Mouse (Mus musculus): Measurements from ENCODE around the gene Sfrp5. TPM values are rescaled to one million over a fixed set of nuclear protein-coding genes. Genes with fewer than 3 reads are reported as not detected.

Sfrp5 gene
- total and polyA plus RNA-seq, 3 experiments, result 4.7 to 11.6 (median 5.9) TPM

DNA sequence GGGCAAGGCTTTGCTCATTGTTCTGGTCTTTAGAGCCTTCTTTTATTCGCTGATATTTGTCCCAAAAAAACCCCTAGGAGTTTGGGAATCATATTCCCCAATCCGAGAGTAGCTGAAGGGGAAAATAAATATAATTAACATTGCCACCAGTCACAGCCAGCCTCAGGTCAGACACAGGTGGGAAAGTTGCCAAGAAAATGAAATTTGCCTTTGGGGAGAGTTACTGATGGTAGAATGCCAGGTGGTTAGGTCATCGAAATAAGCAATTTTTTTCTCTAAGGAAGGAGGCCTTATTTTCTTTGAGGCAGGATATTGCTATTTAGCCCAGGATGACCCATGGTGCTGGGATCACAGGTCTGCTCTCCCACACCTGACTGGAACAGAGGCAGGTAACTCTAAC is 35.3 kb downstream of the Sfrp5 start:
- no peaks in the 10 kb centered on the region for H3K4me1 ChIP-seq (ENCODE audit: control insufficient read depth, insufficient read depth, low read length)
- no peak for DNase-seq
- no peak overlapping the region for H3K27ac ChIP-seq
- 36% methylated on average over 3 of the region's 3 CpGs for WGBS
- H3K9ac ChIP-seq (ENCODE audit: low read depth, low read length), result no peak overlapping the region
- no peak overlapping the region for H3K4me3 ChIP-seq
- H3K36me3 ChIP-seq (ENCODE audit: control insufficient read depth, insufficient read depth, low read length), result no peaks in the 10 kb centered on the region
- no peaks in the 10 kb centered on the region for H3K27me3 ChIP-seq (ENCODE audit: control insufficient read depth, insufficient read depth, low read length)
- intact Hi-C loops (cut with DNase I), result loop anchor here (1.0 to 5.0 kb wide), 4 partner anchors 22 to 184 kb away; partner anchors contain the start of genes Ankrd2, Mms19 and Ubtd1
- TF ChIP-seq POLR2A (IDR thresholded peaks at IDR 0.05; ENCODE audit: insufficient read depth, low read depth, low read length) (no peak), EP300 (IDR thresholded peaks at IDR 0.05; ENCODE audit: insufficient read depth, low read depth, low read length) (no peak), CTCF (IDR thresholded peaks at IDR 0.05) (no peak)
- 0 out of 2 replicates have a peak, but pooled peaks cover 1% of the 10 kb centered on the region for H3K79me2 ChIP-seq (replicated peaks; ENCODE audit: control insufficient read depth, insufficient read depth, low read length)

DNA sequence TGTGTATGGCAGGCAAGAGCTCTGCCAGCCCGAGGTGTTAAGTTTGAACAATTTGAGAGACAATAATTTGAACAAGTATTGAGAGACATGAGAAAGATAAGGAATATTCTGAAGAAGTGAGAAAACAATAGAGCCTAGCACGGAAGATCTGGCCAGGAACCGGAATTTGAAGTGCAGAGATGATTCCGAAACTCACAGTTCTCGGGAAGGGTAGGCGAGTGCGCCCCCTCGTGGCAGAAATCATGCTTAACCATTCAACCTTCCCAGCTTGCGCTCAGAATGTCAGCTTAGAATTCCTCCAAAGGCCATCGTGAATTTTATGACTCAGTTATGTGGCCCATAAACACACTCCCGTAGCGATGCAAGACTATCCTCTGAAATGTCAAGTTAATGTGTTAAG is 35.9 kb downstream of the Sfrp5 start:
- H3K9ac ChIP-seq (ENCODE audit: low read depth, low read length), result no peak overlapping the region
- H3K27me3 ChIP-seq (ENCODE audit: control insufficient read depth, insufficient read depth, low read length), result no peaks in the 10 kb centered on the region
- H3K27ac ChIP-seq, result peak overlapping the region; percentile 3; the same call in 1 of the 2 replicates
- 0 out of 2 replicates have a peak, but pooled peaks cover 1% of the 10 kb centered on the region for H3K79me2 ChIP-seq (replicated peaks; ENCODE audit: control insufficient read depth, insufficient read depth, low read length)
- DNase-seq, result peak; percentile 83 to 90
- peak; percentile 97 for TF ChIP-seq CTCF (IDR thresholded peaks at IDR 0.05)
- peak; percentile 69; the same call in 1 of the 2 replicates for TF ChIP-seq EP300 (IDR thresholded peaks at IDR 0.05; ENCODE audit: insufficient read depth, low read depth, low read length)
- TF ChIP-seq POLR2A (IDR thresholded peaks at IDR 0.05; ENCODE audit: insufficient read depth, low read depth, low read length), result no peak
- intact Hi-C loops (cut with DNase I), result loop anchor here (1.0 to 5.0 kb wide), 4 partner anchors 22 to 184 kb away; partner anchors contain the start of genes Ankrd2, Mms19 and Ubtd1
- 2% methylated on average over 12 of the region's 12 CpGs for WGBS
- no peaks in the 10 kb centered on the region for H3K36me3 ChIP-seq (ENCODE audit: control insufficient read depth, insufficient read depth, low read length)
- H3K4me3 ChIP-seq, result peak overlapping the region; percentile 24
- no peaks in the 10 kb centered on the region for H3K4me1 ChIP-seq (ENCODE audit: control insufficient read depth, insufficient read depth, low read length)

DNA sequence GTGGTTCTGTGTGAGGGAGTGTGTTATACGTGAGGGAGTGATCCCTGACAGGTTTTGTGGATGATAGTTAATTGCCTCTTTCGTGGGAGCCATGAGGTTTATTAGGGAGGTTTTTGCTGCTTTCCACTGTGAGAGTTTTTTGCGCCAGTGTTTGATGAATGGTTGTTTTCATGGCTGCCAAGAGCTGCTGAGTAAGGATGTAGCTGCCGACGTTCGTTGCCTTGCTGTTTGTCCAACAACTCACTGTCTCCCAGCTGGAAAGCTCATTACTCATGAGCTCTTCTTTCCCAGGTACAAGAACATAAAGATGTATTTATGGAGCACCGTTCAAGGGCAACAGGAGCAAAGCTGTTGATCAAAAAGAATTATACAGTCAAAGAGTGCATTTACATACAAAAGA is 37.9 kb downstream of the Sfrp5 start:
- Histone ChIP-seq H3K9ac (ENCODE audit: low read depth, low read length) (no peak overlapping the region), H3K4me3 (no peak overlapping the region), H3K27me3 (ENCODE audit: control insufficient read depth, insufficient read depth, low read length) (no peaks in the 10 kb centered on the region), H3K36me3 (ENCODE audit: control insufficient read depth, insufficient read depth, low read length) (no peaks in the 10 kb centered on the region), H3K27ac (no peak overlapping the region), H3K79me2 (replicated peaks; ENCODE audit: control insufficient read depth, insufficient read depth, low read length) (no peaks in the 10 kb centered on the region), H3K4me1 (ENCODE audit: control insufficient read depth, insufficient read depth, low read length) (no peaks in the 10 kb centered on the region)
- no peak for TF ChIP-seq CTCF (IDR thresholded peaks at IDR 0.05)
- no peak for TF ChIP-seq POLR2A (IDR thresholded peaks at IDR 0.05; ENCODE audit: insufficient read depth, low read depth, low read length)
- TF ChIP-seq EP300 (IDR thresholded peaks at IDR 0.05; ENCODE audit: insufficient read depth, low read depth, low read length), result no peak
- DNase-seq, result no peak
- WGBS, result 52% methylated on average over 7 of the region's 7 CpGs
- intact Hi-C loops (cut with DNase I), result no loop called here

DNA sequence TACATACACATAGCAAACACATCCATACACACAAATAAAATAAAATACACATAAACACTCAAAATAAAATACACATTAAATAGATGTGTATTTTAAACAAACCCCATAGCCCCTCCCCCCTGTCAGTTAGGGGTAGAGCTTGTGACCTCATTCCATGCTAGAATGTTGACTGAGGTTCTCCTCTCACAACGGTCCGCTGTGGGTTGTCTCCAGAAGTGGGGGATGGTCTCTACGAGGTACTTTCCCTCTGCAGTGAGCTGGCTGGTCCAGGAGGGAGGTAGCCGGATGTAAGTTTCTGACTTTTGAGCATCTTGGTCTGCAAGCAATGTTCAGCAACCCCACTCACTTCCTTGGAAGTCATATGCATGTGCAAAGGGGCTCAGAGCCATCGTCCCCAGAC is 38.3 kb downstream of the Sfrp5 start, which contains the start of gene Zfyve27:
Gene Zfyve27 (plus strand): TSS at position 188 of the 400 bp plus-strand sequence.
- no peaks in the 10 kb centered on the region for H3K79me2 ChIP-seq (replicated peaks; ENCODE audit: control insufficient read depth, insufficient read depth, low read length)
- 55% methylated on average over 5 of the region's 5 CpGs for WGBS
- no peak for TF ChIP-seq EP300 (IDR thresholded peaks at IDR 0.05; ENCODE audit: insufficient read depth, low read depth, low read length)
- H3K9ac ChIP-seq (ENCODE audit: low read depth, low read length), result no peak within 1 kb of the TSS
- intact Hi-C loops (cut with DNase I), result no loop called here
- H3K4me1 ChIP-seq (ENCODE audit: control insufficient read depth, insufficient read depth, low read length), result no peaks in the 10 kb centered on the region
- H3K36me3 ChIP-seq (ENCODE audit: control insufficient read depth, insufficient read depth, low read length), result no peaks in the 10 kb centered on the region
- H3K27me3 ChIP-seq (ENCODE audit: control insufficient read depth, insufficient read depth, low read length), result no peaks in the 10 kb centered on the region
- H3K27ac ChIP-seq, result no peak within 1 kb of the TSS
- H3K4me3 ChIP-seq, result no peak within 1 kb of the TSS
- DNase-seq, result no peak

DNA sequence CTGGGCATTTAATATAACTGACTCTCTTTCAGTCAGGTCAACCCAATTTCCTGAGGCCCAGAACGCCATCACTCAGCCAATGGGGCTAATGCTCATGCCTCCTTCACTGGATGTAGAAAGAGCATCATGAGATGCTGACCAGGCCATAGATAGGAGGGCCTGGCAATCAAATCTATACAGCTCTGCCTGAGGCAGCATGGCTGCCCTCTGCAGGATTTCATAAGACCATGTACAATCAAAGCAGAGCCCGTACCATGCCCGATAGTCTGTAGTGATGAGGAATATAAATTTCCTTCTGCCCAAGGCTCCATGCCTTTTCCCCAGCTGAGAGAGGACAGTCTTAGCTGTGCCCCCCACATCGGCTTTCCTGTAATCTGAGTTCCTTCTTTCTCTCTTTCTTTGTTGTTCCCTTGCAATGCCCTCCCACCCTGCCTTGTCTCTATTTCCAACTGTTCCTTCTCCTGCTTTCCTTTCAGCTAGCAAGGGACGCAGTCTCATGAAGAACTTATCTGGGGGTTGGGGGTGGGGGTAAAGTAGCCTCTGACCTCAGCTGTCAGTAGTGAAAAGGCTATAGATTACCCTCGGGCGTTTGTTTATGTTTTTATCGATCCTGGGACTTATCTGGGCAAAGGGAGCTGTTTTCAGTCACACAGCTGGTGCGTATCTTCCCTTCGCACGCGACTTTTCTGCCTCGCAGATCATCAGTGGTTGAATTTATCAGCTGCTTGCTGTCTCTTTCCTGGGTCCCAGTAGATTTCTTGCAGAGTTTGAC is 43.6 kb downstream of the Sfrp5 start:
- Histone ChIP-seq H3K9ac (ENCODE audit: low read depth, low read length) (no peak overlapping the region), H3K27ac (no peak overlapping the region), H3K36me3 (ENCODE audit: control insufficient read depth, insufficient read depth, low read length) (no peaks in the 10 kb centered on the region), H3K4me1 (ENCODE audit: control insufficient read depth, insufficient read depth, low read length) (no peaks in the 10 kb centered on the region; the same call in 1 of the 2 replicates), H3K27me3 (ENCODE audit: control insufficient read depth, insufficient read depth, low read length) (no peaks in the 10 kb centered on the region), H3K4me3 (no peak overlapping the region), H3K79me2 (replicated peaks; ENCODE audit: control insufficient read depth, insufficient read depth, low read length) (no peaks in the 10 kb centered on the region)
- DNase-seq, result no peak
- no peak for TF ChIP-seq POLR2A (IDR thresholded peaks at IDR 0.05; ENCODE audit: insufficient read depth, low read depth, low read length)
- no peak for TF ChIP-seq CTCF (IDR thresholded peaks at IDR 0.05)
- TF ChIP-seq EP300 (IDR thresholded peaks at IDR 0.05; ENCODE audit: insufficient read depth, low read depth, low read length), result no peak
- WGBS, result 40% methylated on average over 13 of the region's 13 CpGs
- intact Hi-C loops (cut with DNase I), result no loop called here
